Mouse (Mus musculus): ENCODE results near the gene Olfr1328. TPM values are rescaled to one million over a fixed set of nuclear protein-coding genes. Genes with fewer than 3 reads are reported as not detected.

Olfr1328 gene
- polyA plus RNA-seq (2012; ENCODE audit: low replicate concordance) = not detected in 2 replicates

GRCm38 (mm10) chr4:118938512-118938911, at the start of gene Olfr1328:
Gene Olfr1328 (minus strand): TSS chr4:118938612.

GRCm38 (mm10) chr4:118961141-118961628, 22.8 kb upstream of the Olfr1328 start, which contains the start of gene Lao1:
Gene Lao1 (plus strand): TSS chr4:118961578.

DNA sequence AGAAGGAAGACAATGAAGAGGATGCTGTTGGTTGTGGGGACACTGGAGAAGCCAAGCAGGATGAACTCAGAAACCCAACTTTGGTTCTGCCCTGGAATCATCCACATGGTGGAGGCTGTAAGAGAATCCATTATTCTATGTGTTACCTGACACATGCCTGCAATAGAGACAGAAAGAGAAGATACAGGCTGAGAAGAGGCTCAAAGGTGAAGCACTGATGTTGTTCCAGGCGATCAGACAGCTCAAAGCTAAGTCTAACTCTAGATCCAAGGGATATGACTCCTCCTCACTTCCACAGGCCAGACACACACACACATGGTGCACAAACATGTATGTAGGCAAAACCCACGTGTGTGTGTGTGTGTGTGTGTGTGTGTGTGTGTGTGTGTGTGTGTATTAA, 21.0 kb downstream of the Olfr1328 start, which contains the start of gene Olfr1329:
TSS of gene Olfr1329 (minus strand) at position 101 of the 400 bp plus-strand sequence.

DNA sequence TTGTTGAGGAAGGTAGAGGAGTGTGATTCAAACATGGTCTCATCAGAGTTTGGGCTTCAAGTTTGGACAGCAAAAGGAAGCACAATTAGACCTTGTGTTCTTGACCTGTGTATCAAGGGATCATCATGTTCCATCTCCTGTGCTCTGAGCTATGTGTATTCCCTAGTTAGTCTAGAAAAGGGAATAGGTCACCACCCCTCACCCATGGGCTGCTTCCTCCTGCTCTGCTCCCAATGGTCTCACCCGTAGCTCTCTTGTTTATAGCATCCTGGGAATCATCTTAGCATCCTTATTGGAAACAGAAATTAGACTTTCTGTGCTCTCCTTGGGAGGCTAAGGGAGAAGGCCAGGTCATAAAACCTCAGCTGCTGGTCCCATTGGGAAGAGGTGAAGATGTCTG, 50.1 kb downstream of the Olfr1328 start, which contains the start of gene Olfr1330:
TSS of gene Olfr1330 (plus strand) at position 301 of the 400 bp plus-strand sequence.

Other genes starting within 250 kb of the Olfr1328 start
- gene Olfr1342, start 245.9 kb downstream of the Olfr1328 start, polyA plus RNA-seq (2012; ENCODE audit: low replicate concordance) = not detected in 2 replicates
- not detected in 2 replicates for gene Olfr1341, start 235.1 kb downstream of the Olfr1328 start, polyA plus RNA-seq (2012; ENCODE audit: low replicate concordance)
- gene Olfr1340, start 218.5 kb downstream of the Olfr1328 start, polyA plus RNA-seq (2012; ENCODE audit: low replicate concordance) = not detected in 2 replicates
- gene Olfr1339, start 206.4 kb downstream of the Olfr1328 start, polyA plus RNA-seq (2012; ENCODE audit: low replicate concordance) = not detected in 2 replicates
- gene Olfr1338, start 179.9 kb downstream of the Olfr1328 start, polyA plus RNA-seq (2012; ENCODE audit: low replicate concordance) = not detected in 2 replicates
- gene Olfr1337, start 156.0 kb downstream of the Olfr1328 start, polyA plus RNA-seq (2012; ENCODE audit: low replicate concordance) = not detected in 2 replicates
- gene Olfr1335, start 128.7 kb downstream of the Olfr1328 start, polyA plus RNA-seq (2012; ENCODE audit: low replicate concordance) = not detected in 2 replicates
- gene Olfr1333, start 102.3 kb downstream of the Olfr1328 start, polyA plus RNA-seq (2012; ENCODE audit: low replicate concordance) = not detected in 2 replicates
- gene Olfr1331, start 74.0 kb downstream of the Olfr1328 start, polyA plus RNA-seq (2012; ENCODE audit: low replicate concordance) = not detected in 2 replicates
- not detected in 2 replicates for gene Olfr1330, start 50.0 kb downstream of the Olfr1328 start, polyA plus RNA-seq (2012; ENCODE audit: low replicate concordance)
- gene Olfr1329, start 21.1 kb downstream of the Olfr1328 start, polyA plus RNA-seq (2012; ENCODE audit: low replicate concordance) = not detected in 2 replicates
- not detected in 2 replicates for gene Lao1, start 23.0 kb upstream of the Olfr1328 start, polyA plus RNA-seq (2012; ENCODE audit: low replicate concordance)
- gene Slc2a1, start 170.1 kb upstream of the Olfr1328 start, polyA plus RNA-seq (2012; ENCODE audit: low replicate concordance) = 6.2 and 10.4 TPM in 2 replicates
- gene Zfp691, start 235.6 kb upstream of the Olfr1328 start, polyA plus RNA-seq (2012; ENCODE audit: low replicate concordance) = 10.1 and 18.0 TPM in 2 replicates